Mouse (Mus musculus) adrenal gland, adult (tissue): ENCODE measurements around the gene Deaf1.

ENCODE experiments used
- DNase-seq, 2 experiments: peaks; one replicate each; pipeline ENCODE4 v3.0.0; 2022 to 2023; ENCODE audit warnings: low spot score in 1 of 2; ENCODE audit not compliant: inconsistent age in 2 of 2

Deaf1 gene

DNA sequence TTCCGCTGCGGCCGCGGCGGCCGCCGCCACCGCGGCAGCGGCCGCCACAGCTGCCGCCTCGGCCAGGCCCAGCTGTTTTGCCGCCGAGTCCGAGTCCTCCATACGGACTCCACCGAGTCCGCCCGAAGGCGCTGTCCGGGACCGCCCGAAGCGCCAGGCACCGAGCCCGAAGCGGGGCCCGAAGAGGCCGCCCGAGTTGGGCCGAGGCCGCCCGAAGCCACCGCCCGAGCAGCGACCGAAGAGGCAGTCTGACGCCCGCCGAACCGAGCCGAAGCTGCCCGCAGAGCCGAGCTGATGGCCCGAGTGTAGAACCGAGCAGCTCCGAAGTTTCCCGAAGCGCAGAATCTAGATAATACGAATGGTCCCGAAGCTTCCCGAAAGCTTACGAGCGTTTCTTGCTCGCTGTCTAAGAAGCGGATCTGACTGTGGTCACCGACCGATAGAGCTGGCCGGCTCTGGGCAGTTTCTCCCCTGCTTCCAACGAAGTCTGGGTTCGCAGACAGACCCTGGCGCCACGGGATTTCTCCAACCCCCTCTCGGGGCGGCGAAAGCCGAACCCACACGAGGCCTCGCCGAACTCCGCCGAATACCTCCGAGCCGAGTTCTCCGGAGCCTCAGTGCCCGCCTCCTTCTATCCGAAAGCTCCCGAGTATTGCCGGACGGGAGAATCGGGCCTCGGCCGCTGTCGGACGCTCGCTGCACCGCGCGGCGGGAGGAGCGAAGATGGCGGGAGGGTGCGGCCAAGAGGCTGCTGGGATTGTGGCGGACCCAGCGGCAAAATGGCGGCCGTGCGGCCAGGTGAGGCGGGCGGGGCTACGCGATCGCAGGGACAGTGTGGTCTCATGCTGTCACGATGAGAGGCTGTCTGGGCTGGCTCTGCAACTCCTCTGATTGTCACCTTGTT is at the start of gene Deaf1, which contains the start of gene Tmem80:
Gene Deaf1, minus strand, starts transcription at position 222 of the 904 bp plus-strand sequence.
Gene Tmem80, plus strand, starts transcription at position 271 of the 904 bp plus-strand sequence.
- peak; percentile 99 to 100 for DNase-seq

DNA sequence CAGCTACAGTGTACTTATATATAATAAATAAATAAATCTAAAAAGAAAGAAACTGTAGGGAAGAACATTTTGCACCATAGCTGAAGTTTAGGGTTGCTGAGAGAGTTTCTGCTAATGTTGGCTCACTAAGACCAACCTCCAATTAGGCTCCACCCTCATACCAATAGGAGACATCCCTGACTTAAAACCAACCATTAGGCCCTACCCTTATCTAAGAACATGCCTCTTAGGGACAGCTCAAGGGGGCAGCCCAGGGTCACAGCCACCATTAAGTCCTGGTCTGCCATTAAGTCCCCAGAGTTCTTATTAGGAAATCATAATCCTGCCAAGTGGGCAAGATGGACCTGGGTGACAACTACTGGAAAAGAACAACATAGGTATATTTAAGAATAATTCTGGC is 46.9 kb upstream of the Deaf1 start:
- no peak for DNase-seq

DNA sequence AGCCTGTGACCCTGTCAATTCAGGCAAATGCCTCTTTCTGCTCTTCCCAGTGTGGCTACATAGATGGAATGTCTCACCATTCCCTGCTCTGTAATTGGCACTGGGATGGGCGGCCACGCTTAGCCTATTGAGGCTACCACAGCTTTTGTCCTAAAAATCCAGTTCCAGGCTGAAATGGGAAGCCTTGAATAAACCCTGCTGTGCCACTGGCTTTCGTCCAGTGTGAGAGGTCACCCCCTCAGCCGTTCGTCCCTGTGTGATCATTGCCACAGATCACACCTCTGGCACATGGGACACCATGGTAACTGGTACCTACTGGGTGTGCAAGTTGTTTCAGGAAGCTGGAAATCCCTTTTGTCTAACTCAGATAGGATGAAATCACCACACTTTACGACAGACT is 46.1 kb upstream of the Deaf1 start:
- peak in 1 of 2 experiments; percentile 70 for DNase-seq

DNA sequence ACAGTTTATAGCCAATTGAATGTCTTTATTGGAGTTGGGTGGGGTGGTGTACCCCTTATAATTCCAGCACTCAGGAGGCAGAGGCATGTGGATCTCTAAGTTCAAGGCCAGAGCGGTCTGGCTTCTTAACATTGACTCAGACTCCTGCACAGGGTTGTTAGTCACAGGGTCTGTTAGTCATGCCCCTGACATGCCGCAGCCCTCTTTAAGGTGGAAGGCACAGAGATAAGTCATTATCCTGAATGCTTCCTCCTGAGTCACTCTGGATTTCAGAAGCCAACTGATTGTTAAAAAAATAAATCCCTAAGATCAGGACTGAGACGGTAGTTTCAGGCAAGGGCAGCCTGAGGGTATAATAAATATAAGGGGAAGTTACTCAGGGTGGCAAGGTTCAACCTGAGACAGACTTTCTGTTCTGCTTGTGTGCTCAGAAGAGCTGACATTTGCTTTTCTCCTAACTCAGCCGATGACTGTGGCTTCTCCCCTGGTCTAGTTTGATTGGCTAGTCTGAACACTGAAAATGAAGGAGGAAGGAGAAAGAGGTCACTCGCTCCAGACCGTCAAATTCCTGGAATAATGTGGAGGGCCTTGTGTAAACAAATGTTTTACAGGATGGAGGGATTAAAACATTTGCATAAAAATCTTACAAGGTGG is 44.6 kb upstream of the Deaf1 start:
- peak; percentile 80 to 86 for DNase-seq

DNA sequence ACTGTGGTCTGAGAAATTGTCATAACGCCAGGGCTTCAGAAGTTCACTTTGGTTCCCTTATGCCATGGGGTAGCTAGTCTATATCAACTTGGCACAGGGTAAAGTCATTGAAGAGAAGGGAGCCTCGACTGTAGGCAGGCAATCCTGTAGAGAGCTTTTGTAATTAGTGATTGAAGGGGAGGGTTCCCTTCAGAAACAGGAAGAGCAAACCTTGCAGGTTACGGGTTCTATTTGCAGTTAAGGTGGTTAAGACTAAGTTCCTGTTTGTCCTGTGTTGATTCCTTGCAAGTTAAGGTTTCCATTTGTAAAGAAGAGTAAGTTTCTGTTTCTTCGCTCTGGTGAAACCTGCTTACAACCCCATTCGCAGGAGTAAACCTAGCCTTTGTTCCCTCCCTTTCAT is 42.4 kb upstream of the Deaf1 start:
- no peak for DNase-seq

DNA sequence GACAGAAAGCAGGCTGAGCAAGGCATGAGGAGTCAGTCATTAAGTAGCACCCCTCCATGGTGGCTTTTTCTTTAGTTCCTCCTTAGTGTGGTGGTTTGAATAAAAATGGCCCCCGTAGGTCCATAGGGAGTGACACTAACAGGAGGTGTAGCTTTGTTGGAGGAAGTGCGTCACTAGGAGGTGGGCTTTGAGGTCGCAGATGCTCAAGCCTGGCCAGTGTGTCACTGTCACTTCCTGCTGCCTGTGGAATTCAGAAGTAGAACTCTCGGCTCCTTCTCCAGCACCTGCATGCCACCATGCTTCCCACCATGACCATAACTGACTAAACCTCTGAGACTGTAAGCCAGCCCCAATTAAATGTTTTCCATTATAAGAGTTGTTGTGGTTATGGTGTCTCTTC is 39.9 kb upstream of the Deaf1 start:
- DNase-seq: no peak

DNA sequence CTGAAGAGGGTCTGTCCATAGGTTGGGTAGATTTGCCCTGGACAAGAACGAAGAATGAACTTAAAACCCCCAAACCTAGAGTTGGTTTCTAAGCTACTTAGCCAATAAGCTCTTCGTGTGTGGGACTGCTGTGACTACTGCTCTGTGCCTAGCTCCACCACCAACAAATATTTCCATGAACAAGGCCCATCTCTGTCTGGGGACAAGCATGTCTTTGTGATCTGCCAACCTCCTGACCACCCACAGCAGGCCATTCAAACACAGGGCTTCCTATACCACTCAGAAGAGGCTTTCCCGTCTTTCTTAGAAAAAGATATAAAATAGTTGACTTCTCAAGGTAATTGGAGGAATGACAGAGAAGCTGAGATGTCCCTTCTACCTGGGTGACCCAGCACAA is 37.6 kb upstream of the Deaf1 start:
- DNase-seq: no peak

DNA sequence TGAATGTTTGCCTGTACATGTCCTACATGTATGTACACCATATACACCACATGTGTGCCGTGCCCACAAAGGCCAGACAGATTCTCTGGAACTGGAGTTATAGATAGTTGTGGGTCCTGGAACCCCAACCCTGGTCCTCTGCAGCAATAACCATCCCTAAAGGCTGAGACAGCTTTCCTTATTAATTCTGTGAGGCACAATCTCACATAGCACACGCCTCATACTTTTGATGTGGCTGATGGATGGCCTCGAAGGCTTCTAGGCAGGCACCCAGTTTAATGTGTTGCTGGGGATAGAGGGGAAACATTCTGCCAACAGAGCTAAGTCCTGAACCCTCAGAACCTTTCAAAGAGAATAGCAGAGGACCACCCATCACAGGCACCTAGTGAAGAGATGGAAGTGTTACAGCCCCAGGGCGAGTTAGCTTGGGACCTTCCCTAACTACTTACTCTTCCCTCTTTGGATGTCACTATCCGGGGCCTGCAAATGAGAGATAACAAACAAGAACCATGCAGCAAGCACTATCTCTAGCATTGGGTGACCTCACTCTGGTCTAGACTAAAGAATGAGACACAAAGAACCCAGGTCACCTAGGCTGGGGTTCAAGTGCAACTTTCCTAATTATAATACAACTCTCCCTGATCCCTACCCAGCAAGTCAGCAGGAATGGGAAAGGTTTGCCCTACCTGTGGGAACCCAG is 37.0 kb upstream of the Deaf1 start:
- DNase-seq: no peak

DNA sequence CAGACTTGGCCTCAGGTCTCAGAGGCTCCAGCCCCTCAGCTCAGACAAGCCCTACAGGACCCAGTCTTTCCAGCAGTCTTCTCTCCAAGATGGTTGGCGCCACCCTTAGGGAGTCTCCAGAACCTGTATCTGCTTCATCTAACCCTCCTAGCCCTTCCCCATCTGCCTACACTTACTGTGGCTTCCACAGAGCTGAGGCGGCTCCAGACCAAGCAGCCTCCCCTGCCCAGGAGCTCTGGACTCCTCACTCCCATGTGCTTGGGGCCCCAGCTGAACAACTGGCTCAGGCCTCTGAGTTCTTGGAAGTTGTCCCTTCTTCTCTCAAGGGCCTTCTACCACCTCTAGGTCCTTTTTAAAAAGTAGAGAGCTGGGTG is 36.2 kb upstream of the Deaf1 start:
- DNase-seq: no peak

DNA sequence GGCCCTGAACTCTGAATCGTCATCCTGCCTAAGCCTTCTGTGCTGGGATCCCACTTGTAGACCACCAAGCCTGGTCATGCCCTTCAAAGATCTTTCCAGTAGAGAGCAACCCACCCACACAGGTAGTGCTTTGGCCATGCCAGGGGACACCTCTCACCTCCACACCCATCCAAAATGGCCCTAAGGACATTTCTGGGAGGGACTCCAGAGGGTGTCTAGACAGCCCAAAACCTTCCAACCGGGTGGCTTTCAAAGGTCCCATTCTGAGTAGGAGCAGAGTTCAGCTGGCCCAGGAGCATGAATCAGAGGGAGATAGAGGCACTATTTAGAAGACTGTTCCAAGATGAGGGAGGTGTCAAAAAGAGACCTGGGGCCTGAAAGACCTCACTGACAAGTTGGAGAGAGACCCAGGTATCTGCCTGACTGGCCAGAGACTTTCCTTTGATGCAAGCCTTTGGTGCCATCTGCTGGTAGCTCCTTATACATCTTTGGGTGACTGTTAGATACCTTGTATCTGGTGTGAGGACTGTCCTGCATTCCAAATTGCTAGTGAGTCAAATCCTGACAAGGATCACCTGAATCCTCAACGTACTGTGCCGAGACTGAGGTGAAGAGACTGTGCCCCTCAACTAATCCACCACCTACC is 35.7 kb upstream of the Deaf1 start:
- peak; percentile 74 to 93 for DNase-seq

DNA sequence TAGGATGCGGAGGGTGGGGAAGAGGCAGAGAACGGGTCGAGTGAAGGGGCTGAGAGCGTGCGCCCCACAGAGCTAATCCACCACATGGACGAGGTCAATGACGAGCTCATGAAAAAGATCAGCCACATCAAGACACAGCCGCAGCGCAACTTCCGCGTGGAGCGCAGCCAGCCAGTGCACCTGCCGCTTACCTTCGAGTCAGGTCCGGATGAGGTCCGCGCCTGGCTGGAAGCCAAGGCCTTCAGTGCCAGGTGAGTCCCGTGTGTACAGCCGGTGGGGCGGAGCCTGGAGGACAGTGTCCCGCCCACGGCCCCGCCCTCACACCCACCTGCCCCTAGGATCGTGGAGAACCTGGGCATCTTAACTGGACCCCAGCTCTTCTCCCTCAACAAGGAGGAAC is 34.0 kb upstream of the Deaf1 start:
- no peak for DNase-seq

DNA sequence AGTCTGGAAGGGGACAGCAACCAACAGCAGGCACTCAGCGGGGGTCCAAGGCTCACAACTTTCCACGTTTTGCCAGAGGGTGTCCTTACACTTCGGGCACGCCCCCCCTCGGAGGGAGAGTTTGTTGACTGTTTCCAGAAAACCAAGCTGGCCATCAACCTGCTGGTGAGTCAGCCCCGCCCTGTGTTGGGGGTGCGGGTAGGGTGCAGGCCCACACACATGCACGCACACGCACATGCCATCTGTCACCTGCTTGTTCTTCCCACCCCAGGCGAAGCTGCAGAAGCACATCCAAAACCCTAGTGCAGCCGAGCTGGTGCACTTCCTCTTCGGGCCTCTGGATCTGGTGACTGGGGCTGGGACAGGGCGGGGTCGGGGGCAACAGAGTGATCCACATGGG is 29.5 kb upstream of the Deaf1 start:
- no peak for DNase-seq

DNA sequence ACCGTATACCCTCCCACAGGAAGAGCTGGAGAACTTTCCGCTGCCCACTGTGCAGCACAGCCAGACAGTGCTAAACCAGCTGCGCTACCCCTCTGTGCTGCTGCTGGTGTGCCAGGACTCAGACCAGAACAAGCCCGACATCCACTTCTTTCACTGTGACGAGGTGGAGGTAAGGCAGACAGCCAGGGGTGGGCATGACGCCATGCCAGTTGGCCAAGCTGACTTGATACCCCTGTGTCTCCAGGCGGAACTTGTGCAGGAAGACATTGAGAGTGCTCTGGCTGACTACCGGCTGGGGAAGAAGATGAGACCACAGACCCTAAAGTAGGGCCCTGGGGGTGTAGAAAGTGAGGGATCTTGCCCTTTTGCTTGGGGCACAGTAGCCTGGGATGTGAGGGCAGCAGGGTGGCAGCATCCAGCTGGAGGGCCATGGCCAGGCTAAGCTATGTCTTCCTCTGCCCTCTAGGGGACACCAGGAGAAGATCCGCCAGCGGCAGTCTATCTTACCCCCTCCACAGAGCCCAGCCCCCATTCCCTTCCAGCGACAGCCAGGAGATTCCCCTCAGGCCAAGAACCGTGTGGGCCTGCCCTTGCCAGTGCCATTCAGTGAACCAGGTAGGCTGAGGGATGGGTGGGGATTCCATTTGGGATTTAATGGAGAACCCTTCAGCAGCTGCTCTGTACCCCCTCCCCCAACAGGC is 28.3 kb upstream of the Deaf1 start:
- DNase-seq: peak in 1 of 2 experiments; percentile 59

DNA sequence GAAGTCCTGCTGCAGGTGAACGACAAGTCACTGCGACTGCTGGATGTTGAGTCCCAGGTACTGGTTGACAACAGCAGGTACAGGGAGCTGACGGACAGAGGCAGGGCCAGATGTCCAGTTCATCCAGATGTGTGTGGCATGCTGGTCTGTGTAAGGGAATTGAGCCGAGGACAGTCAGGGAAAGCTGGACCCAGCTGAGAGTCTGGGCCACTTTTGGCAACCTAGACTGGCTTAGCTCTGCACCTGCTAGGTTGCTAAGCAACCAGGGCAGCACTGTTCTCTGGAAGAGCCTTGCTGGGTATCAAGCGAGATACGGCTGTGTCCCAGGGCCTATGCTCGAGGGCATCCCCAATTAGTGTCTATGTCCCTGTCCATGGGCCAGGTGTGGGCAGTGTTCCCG is 27.6 kb upstream of the Deaf1 start:
- DNase-seq: no peak

DNA sequence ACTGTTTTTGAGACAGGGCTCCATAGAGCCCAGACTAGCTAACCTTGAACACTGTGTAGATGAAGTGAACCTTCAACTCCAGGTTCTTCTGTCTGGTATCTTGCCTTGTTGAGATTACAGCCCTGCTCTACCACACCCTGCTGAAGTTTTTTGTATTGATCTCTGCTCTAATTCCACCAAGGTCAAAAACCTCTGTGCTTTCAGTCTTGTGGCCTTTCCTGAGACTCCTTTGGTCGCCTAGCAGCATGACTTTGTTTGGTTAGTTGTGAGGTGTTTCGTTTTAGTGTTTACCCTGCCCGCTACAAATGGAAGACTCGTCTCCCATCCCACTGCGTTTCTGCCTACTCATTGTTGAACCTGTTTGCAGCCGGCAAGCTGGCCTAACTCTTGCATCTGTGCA is 23.6 kb upstream of the Deaf1 start:
- DNase-seq: no peak

DNA sequence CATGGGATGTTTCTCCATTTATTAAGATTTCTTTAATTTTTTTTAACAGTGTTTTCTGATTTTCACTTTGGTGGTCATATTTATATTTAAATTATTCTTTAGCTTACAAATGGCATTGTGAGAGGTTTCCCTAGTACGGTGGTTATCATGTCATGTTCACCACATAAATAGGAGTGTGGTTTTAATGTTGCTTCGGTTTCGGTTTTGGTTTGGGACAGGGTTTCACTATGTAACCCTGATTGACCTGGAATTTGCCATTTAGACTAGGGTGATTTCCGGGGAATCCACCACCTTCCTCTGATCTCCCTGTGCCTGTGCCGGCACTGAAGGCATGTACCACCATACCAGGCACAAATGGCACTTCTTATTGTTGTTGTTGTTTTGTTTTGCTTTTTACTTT is 17.3 kb upstream of the Deaf1 start:
- no peak for DNase-seq

DNA sequence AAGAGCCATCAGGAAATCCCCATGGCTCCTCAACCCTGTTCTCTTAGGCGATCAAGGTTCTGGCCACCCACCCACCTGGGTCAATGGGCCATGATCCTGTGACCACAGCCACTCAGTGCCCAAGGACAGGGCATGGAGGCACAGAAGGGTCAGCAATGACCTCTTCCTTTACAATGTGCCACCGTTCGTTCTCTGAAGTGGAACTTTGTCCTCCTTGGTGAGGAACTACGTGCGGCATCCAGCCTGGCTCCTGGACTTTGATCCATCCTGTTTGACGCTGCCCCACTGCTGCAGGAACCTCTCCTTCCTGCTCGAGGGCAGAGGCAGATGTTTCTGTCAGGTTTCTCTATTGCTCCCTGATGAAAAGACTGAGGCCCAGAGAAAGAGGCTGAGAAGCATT is 16.2 kb upstream of the Deaf1 start:
- DNase-seq: no peak

DNA sequence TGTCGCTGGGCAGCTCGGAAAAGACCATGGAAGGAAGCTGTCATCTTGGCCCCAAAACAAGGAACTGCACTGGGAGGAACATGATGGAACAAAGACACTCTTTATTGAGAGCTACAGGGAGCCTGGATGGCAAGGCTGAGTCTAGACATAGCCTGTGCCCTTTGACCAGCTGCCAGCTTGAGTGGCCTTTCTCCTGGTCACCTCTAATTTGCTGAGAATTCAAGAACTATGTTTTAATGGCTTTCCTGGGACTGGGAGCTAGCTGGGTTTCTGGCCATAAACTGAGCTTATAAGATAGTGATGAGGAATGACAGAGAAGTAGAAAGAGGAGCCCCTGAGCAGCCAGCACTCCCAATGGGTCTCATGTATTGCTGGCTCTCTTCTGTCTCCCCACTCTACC is 15.7 kb upstream of the Deaf1 start:
- DNase-seq: no peak

DNA sequence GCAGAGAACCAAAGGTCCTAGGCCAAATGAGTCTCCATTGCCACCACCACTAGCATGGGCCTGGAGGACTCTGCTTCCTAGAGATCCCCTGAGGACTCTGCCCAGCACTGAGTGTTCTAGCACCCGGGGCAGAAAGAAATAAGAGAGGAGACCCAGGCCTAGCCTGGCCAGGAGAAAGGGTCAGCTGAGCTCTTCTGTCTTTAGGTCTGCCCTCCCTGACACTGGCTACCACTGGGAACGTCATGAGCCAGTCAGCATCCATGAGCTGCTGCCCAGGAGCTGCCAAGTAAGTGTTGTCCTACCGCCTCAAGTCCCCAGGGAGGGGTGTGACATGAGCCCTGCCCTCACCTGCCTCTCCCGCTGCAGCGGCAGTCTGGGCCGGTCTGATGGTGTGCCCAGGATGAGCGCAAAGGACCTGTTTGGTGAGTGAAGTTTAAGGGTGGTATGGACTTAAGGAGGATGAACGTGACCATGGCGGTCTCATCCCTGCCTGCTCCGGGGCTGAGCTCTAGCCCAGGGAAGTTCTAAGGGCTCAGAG is 14.3 kb upstream of the Deaf1 start:
- DNase-seq: no peak

DNA sequence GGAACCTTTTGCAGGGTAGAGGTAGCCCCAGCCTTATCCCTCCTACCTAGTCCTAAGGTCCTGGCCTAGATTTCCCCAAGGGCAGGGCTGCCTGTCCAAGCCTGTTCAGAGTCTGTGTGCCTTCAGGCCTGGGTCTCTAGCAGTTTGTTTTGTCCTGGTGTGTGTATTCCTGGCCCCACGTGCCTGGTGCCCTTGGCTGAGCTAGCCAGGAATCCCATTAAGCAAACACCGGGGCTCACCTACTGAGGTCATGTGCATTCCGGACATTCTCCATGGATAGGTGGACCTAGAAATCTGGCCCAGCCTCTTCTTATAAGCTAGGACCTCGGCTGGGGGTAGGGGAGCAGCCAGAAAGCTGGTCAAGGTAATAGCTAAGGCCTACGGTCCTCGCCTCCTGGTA is 13.0 kb upstream of the Deaf1 start:
- no peak for DNase-seq

DNA sequence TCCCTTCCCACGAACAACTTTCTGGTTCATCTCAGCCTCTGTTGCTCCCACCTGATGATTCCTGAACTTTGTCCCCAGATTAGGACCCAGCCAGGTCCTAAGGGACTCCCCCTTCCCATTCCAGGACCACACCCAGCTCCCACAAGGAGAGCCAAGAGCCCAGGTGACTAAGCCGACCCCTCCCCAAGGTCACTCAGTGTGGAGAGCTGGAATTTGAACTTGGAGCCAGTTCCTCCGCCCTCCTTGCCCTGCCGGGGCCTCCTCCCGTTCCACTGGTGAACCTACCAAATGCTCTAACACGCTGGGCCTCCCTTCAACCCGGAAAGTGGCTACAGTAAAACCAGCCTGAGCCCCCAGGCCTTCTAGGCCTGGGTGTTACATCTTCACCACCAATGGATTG is 12.5 kb upstream of the Deaf1 start:
- no peak for DNase-seq
